Mouse (Mus musculus) activated CD4-positive, CD25-positive, alpha-beta regulatory T cell, adult 4 months (primary cell): ENCODE measurements at regions not wholly inside any gene's neighbourhood (a gene's known extent, or its start where the extent isn't known, plus 50 kb on each side); places are given as distances from the start of the nearest gene placed in this dataset.

ENCODE experiments used
- ATAC-seq: one replicate; pipeline ENCODE4 v1.8.0; 2017

DNA sequence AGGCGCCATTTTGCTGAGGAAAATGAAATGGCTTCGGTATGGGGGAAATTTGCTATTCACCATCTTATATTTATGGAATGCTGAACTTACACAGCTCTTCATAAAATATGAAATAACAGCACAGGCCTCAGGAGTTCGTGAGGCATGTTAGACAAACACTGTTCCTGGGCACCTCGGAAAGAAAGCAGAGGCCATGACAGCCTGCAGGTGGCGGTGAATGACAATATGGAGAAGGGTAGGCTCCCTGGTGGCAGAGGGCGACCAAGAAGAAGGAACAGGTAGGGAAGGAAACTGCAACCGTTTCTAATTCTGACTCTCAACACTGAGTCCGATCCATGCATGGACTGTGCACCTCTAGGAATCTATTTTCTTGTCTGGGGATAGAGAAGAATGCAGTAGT, 553.6 kb upstream of the Tmpo start:
- no peak for ATAC-seq

- no peak for ATAC-seq
These were observed 551.0 kb upstream of the Tmpo start for GRCm38 (mm10) chr10:91732007-91732589.

DNA sequence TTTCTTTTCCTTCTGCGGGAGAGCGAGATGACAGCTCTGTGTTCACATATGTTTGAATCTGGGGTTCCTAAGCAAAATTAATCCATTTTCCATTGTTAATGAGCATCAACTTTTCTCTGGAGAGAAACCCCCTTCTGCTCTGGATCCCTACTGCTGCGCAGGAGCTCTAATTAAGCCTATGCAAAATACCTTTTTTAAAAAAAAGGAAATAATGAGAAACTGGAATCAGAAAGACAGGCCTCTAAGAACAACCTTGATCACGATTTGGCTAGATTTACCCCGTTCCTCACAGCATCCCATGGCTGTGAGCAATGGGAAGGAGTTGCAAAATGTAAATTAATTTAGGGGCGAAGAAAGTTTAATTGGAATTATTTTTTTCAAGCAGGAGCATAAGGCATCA, 548.9 kb upstream of the Tmpo start:
- ATAC-seq, result no peak

DNA sequence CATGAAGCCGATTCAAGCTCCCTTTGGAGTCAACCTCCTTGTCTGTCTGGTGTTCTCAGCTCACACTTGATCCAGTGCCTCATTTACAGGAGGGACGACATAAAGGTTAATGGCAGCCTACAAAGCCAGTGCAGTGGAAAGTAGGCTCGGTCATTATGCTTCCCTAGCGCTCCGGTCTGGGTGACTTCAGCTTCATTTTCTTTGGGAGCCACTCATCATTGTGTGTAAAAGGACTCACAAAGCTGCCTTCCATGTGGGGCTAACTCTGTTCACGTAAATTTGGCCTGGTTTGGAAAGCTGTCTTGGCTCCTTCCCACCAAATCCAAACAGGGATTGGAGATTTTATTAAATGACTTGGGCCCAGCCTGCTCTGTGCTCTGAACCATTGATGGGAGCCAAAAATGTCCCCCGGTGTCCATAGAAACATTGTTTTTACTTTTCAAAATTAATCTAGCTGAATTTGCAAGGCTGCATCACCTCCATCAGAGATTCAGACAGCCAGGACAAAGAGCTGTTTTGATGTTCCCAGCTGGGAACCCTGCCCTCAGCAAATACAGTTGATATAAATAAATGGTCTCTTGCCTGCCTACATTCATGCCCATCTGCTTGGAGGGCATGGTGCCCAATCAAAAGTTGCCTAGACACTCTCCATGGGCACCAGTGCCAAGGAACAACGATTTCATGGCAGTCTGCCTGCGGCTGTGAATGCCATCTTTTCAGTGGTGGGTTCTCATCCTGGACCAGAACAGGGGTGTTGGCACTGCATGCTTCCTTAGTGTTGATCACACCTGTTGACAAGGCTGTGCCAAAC, 538.7 kb upstream of the Tmpo start:
- no peak for ATAC-seq

DNA sequence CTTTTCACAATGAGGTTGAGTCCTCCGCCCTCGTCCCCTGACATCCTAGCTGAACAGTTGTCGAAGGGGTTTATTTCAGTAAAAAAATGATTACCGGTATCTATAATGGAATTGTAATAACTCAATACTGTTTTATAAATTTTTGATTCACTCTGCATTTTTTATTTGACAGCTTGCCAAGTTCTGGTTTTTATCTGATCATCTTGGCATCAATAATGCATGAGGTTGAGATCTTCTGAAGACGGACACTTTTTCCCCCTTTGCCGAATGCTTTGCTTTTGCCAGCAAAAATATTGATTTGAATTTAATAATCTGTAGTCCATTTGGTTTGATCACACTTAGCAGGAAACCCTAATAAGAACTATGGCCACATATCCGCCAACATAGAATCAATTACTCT, 535.5 kb upstream of the Tmpo start:
- ATAC-seq, result no peak

GRCm38 (mm10) chr10:91714648-91715047, 533.5 kb upstream of the Tmpo start:
- ATAC-seq, result no peak

DNA sequence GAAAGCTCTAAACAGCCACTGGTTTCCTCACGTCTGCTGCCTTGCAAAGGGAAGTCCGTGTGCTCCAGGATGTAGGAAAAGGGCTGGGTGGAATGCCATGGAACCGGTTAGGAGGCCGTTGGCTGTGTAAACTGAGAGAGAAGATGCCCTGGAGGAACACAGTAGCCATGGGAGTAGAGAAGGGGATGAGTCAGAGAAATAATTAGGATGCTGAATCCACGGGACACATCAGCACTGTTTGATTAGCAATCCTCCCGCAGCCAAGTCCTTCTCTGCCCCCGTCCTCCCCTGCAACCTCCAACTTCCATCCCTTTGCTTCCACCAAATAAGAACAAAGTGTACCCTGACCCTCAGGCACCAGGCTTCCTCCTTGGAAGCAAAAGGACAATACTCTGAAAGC, 532.4 kb upstream of the Tmpo start:
- no peak for ATAC-seq

DNA sequence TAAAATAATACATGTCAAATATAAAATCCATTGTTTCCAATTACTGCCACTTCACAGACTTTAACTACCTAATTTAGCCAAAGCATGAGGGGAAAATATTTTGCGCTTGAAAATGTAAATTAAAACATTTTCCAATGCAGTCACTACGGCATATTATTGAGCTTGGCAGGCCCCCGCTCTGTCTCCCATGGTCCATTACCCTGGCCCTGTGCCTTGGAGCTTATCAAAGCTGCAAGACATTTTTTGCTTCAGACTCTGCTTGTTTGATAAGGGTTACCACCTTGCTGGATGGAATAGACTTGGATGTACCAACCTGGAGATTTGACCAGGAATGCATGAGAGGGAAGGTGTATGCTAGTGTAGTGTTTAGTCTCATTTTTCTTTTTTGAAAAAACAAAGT, 525.7 kb upstream of the Tmpo start:
- ATAC-seq, result no peak

DNA sequence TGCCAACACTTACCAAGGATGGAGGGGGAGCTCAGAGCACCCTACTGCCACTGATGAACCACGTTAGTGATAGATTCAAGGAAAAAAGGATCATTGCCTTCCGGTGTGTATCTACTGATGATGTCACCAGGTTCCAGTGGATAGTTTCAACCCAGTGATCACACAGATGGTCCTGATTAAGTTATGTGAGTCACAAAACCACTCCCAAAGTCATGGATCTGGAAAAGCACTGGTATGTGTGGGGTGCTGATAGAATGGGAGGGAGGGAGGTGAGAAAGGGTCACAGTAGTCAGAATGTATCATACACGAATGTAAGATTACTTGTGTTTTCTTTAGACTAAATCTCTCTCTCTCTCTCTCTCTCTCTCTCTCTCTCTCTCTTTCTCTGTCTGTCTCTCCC, 523.6 kb upstream of the Tmpo start:
- no peak for ATAC-seq

DNA sequence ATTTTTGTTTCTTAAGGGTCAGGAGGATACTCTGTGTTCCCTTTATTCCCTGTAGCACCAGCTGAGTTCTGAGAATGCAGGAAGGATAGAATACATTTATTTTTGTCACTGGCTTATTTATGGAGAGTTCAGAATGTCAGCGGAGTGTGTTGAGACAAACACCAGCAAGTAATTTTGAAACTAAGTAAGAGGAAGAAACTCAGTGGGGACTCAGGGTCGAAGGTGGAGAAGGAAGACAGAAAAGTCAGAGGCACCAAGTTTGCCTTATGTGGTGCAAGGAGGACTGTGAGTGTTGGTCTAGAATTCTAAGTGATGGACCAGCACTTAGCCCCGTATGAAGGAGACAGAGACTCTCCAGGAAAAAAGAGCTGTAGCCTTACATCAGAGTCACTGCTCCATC, 520.7 kb upstream of the Tmpo start:
- no peak for ATAC-seq

GRCm38 (mm10) chr10:91686082-91686618, 505.0 kb upstream of the Tmpo start:
- ATAC-seq, result no peak

DNA sequence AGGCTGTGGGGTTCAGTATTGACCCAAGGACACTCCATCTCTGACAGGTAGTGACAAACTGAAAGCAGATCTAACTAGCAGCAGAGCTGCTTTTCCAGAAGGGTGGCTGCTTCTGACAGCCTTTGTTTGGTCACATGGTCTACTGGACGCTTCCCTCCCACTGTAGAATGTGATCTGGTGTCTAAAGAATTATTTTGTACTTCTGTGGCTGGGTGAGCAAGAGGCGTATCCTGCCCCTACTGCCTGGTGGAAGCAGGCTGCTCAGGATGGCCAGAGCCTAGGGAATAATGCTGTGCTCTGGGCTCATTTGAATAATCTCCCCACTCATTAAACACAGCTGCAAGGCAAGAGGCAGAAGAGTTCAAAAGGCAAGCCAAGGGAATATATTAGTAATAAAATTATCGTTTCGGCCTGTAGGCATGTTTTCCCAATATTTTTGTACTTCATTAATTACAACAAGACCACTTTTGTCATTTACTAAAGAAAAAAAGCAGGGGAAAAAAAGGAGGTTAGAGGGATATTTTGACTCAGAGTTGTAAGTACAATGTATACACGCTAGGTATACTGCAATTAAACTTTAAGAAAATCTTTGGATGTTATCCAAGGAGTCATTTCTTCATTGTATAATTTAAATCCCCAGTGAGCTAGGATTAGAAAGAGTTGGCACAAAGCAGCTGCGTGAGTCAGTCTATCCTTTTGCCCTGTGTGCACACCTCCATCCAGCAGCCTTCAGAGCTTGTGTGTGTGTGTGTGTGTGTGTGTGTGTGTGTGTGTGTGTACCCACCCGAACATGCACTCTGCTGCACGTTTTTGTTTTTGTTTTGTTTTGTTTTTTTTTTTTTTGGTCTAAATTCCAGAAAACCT, 504.3 kb upstream of the Tmpo start:
- no peak for ATAC-seq

DNA sequence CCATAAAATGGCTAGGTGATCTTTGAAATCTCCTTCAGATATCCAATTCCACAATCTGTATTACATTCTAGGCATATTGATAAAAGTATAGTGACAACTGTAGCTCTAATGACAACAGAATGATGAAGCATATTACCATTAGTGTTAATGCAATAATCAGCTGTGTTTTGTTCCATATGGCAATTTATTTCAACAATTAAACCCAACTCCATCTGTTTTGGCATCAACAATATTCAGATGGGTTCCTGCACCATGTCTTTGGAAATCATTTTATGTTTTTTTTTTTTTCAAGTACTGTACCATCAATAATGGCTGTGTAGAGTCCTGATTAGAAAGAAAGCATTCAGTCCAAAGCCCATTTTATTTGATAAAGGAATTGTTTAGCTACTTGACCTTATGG, 498.5 kb upstream of the Tmpo start:
- ATAC-seq, result no peak

DNA sequence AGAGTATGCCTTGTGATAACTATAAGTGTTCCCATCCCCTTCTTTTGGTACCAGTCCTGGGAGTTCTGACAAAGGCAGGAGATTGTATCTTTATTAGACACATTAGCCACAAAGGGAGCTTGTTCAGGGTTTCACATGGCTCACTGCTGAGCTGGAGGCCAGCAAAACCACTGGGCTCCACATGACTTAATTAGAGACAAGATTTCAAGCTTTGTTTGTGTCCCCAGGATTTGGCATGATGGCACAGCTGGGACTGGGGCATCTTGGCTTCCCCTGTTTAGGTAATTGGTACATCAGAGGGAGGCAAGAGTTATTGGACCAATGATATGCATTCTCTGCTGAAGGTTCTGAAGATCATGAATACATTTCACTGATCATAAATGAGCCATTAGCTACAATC, 456.8 kb upstream of the Tmpo start:
- no peak for ATAC-seq

GRCm38 (mm10) chr10:91628672-91629071, 447.6 kb upstream of the Tmpo start:
- ATAC-seq, result no peak

DNA sequence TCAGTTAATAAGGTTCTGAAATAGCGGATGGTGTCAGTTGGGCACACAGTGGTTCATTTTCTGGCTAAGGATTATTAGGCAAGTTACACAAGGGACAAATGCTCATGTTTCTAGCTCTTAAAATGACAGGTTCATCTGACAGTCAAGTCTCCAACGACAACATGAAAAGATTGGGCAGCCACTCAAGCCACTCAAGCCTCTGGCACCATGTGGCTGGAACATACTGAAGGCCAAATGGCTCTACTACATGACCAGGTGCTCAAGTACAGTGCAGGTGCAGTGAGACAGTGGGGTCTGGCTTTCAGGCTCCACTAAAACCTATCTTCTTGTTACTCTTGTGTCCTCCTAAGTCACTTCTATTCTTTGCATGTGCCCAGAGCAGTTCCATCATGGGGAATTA, 441.2 kb upstream of the Tmpo start:
- ATAC-seq, result no peak

GRCm38 (mm10) chr10:91613794-91614479, 432.8 kb upstream of the Tmpo start:
- no peak for ATAC-seq

- ATAC-seq, result no peak
These were observed 430.9 kb upstream of the Tmpo start for GRCm38 (mm10) chr10:91612052-91612451.

GRCm38 (mm10) chr10:91594891-91595290, 413.8 kb upstream of the Tmpo start:
- ATAC-seq, result no peak

GRCm38 (mm10) chr10:91593378-91593777, 412.3 kb upstream of the Tmpo start:
- no peak for ATAC-seq

DNA sequence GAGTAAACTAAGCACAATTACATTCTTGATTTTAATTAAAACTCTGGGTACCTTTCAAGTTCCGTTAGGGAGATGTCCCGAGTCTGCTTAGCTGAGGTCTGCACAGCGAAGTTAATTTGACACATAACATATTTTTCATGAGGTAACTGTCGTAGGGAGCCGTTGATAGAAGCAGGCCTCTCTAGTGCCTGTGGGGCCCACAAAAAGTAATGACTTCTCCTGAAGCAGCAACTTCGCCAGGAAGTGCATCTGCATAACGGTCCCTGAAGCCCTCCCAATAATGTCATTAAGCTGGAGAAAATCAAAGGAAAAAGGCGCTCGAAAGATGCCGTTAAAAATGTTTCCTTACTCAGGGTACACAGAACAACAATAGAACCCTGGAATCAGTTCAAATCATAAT, 410.7 kb upstream of the Tmpo start:
- no peak for ATAC-seq

DNA sequence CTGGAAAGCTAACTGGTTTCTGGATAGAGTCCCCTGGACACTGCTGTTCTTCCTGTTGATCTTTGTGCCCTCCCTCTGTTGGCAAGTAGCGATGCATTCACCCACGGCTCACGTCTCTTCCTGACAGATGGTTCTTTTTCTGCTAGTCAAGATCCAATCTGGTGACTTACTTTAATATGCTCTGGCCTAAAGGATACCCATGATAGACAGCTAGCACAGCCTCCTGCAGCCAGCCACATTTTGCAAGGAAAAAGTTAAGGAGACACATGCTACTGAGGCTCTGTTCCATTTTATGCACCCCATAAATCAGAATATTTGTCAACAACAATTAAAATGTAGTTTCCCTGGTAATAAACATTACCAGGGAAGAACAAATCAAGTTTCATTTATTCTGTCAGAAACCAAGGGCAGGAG, 410.3 kb upstream of the Tmpo start:
- no peak for ATAC-seq

GRCm38 (mm10) chr10:91583204-91583603, 402.1 kb upstream of the Tmpo start:
- no peak for ATAC-seq
